Mouse (Mus musculus): ENCODE data around the gene Catip. TPM values are rescaled to one million over a fixed set of nuclear protein-coding genes. Genes with fewer than 3 reads are reported as not detected.

Gene Catip
- polyA plus RNA-seq, 1 experiment from 2014 or later, result 0.63 TPM

GRCm38 (mm10) chr1:74343161-74343560 lies 18.7 kb upstream of the Catip start:
- Histone ChIP-seq H3K27me3 (ENCODE audit: insufficient read depth, low read length) (no peaks in the 10 kb centered on the region), H3K9ac (no peak overlapping the region), H3K4me1 (ENCODE audit: insufficient read depth) (no peaks in the 10 kb centered on the region), H3K27ac (ENCODE audit: low read depth) (no peak overlapping the region), H3K9me3 (ENCODE audit: low read depth, low read length) (no peaks in the 10 kb centered on the region), H3K36me3 (ENCODE audit: insufficient read depth) (0 out of 2 replicates have a peak, but pooled peaks cover 5% of the 10 kb centered on the region), H3K4me2 (no peak overlapping the region), H3K4me3 (ENCODE audit: low read depth, low read length) (no peak overlapping the region)
- DNase-seq, result no peak
- no peak for TF ChIP-seq CTCF (IDR thresholded peaks at IDR 0.05; ENCODE audit: low read depth)
- no peak for ATAC-seq (ENCODE audit: insufficient read depth)
- WGBS, result 80% methylated on average over 5 of the region's 5 CpGs

GRCm38 (mm10) chr1:74344163-74344916 lies 17.6 kb upstream of the Catip start:
- Histone ChIP-seq H3K36me3 (ENCODE audit: insufficient read depth) (0 out of 2 replicates have a peak, but pooled peaks cover 5% of the 10 kb centered on the region), H3K4me3 (ENCODE audit: low read depth, low read length) (no peak overlapping the region), H3K9ac (no peak overlapping the region), H3K27me3 (ENCODE audit: insufficient read depth, low read length) (no peaks in the 10 kb centered on the region), H3K9me3 (ENCODE audit: low read depth, low read length) (no peaks in the 10 kb centered on the region), H3K4me2 (no peak overlapping the region), H3K4me1 (ENCODE audit: insufficient read depth) (no peaks in the 10 kb centered on the region), H3K27ac (ENCODE audit: low read depth) (no peak overlapping the region)
- DNase-seq (no peak), ATAC-seq (ENCODE audit: insufficient read depth) (no peak)
- no peak for TF ChIP-seq CTCF (IDR thresholded peaks at IDR 0.05; ENCODE audit: low read depth)
- 74% methylated on average over 11 of the region's 11 CpGs for WGBS

DNA sequence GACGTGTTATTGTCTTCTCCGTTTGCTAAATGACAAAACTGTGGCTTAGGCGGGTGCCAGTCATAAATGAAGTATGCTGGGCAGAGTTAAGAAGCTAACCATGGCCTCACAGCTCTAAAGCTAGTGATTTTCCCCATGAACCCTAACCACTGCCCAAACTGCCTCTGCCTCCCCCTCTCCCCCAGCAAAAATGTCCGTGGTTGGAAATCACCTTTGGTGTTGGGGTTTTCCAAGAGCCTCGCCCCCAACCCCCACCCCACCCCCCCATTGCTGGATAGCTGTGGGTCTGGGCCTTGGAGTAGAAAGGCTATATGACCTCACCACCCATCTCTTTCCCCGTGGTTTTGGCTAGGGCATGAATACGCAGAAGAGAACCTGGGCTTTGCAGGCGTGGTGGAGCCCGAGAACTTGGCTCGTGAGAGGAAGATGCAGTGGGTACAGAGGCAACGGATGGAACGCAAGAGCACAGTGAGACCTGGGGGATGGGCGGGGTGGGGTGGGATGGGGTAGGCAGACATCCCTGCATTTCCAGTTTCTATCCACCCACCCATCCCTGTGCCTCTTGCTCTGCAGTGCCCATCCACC lies 10.6 kb upstream of the Catip start:
- no peak for TF ChIP-seq CTCF (IDR thresholded peaks at IDR 0.05; ENCODE audit: low read depth)
- Histone ChIP-seq H3K4me1 (ENCODE audit: insufficient read depth) (no peaks in the 10 kb centered on the region), H3K4me3 (ENCODE audit: low read depth, low read length) (no peak overlapping the region), H3K9ac (no peak overlapping the region), H3K36me3 (ENCODE audit: insufficient read depth) (peaks cover 22% of the 10 kb centered on the region; the same call in 1 of the 2 replicates), H3K9me3 (ENCODE audit: low read depth, low read length) (no peaks in the 10 kb centered on the region), H3K27ac (ENCODE audit: low read depth) (no peak overlapping the region), H3K4me2 (no peak overlapping the region), H3K27me3 (ENCODE audit: insufficient read depth, low read length) (no peaks in the 10 kb centered on the region)
- 93% methylated on average over 13 of the region's 13 CpGs for WGBS
- ATAC-seq (ENCODE audit: insufficient read depth), result no peak
- no peak for DNase-seq

GRCm38 (mm10) chr1:74352532-74353096 lies 9.3 kb upstream of the Catip start:
- no peak overlapping the region for H3K4me2 ChIP-seq

GRCm38 (mm10) chr1:74353453-74354229 lies 8.3 kb upstream of the Catip start:
- WGBS, result 85% methylated on average over 9 of the region's 9 CpGs
- DNase-seq (no peak), ATAC-seq (ENCODE audit: insufficient read depth) (no peak)
- Histone ChIP-seq H3K4me3 (ENCODE audit: low read depth, low read length) (no peak overlapping the region), H3K27ac (ENCODE audit: low read depth) (no peak overlapping the region), H3K9me3 (ENCODE audit: low read depth, low read length) (no peaks in the 10 kb centered on the region), H3K4me1 (ENCODE audit: insufficient read depth) (no peaks in the 10 kb centered on the region), H3K9ac (no peak overlapping the region), H3K27me3 (ENCODE audit: insufficient read depth, low read length) (no peaks in the 10 kb centered on the region), H3K36me3 (ENCODE audit: insufficient read depth) (peaks cover 17% of the 10 kb centered on the region; the same call in 1 of the 2 replicates), H3K4me2 (no peak overlapping the region)
- no peak for TF ChIP-seq CTCF (IDR thresholded peaks at IDR 0.05; ENCODE audit: low read depth)

More at GRCm38 (mm10) chr1:74352532-74353096, 9.3 kb upstream of the Catip start:
- Histone ChIP-seq H3K27me3 (ENCODE audit: insufficient read depth, low read length) (no peaks in the 10 kb centered on the region), H3K36me3 (ENCODE audit: insufficient read depth) (peaks cover 19% of the 10 kb centered on the region; the same call in 1 of the 2 replicates), H3K4me3 (ENCODE audit: low read depth, low read length) (no peak overlapping the region), H3K9me3 (ENCODE audit: low read depth, low read length) (no peaks in the 10 kb centered on the region), H3K9ac (no peak overlapping the region), H3K4me1 (ENCODE audit: insufficient read depth) (no peaks in the 10 kb centered on the region), H3K27ac (ENCODE audit: low read depth) (no peak overlapping the region)
- WGBS, result 74% methylated on average over 5 of the region's 5 CpGs
- DNase-seq (no peak), ATAC-seq (ENCODE audit: insufficient read depth) (no peak)
- TF ChIP-seq CTCF (IDR thresholded peaks at IDR 0.05; ENCODE audit: low read depth), result no peak

- DNase-seq (no peak), ATAC-seq (ENCODE audit: insufficient read depth) (no peak)
- TF ChIP-seq CTCF (IDR thresholded peaks at IDR 0.05; ENCODE audit: low read depth), result no peak
- Histone ChIP-seq H3K27me3 (ENCODE audit: insufficient read depth, low read length) (no peaks in the 10 kb centered on the region), H3K4me2 (no peak overlapping the region), H3K9ac (no peak overlapping the region), H3K4me1 (ENCODE audit: insufficient read depth) (no peaks in the 10 kb centered on the region), H3K9me3 (ENCODE audit: low read depth, low read length) (no peaks in the 10 kb centered on the region), H3K36me3 (ENCODE audit: insufficient read depth) (0 out of 2 replicates have a peak, but pooled peaks cover 1% of the 10 kb centered on the region), H3K27ac (ENCODE audit: low read depth) (no peak overlapping the region), H3K4me3 (ENCODE audit: low read depth, low read length) (no peak overlapping the region)
Measured at GRCm38 (mm10) chr1:74357531-74357930, 4.4 kb upstream of the Catip start.
